Mouse (Mus musculus): ENCODE results near the gene Kdm7a. TPM values are rescaled to one million over a fixed set of nuclear protein-coding genes. Genes with fewer than 3 reads are reported as not detected.

Gene Kdm7a
- polyA plus RNA-seq, 1 experiment from 2014 or later = 3.9 TPM

GRCm38 (mm10) chr6:39146041-39146440, 60.5 kb downstream of the Kdm7a start:
- Histone ChIP-seq H3K4me1 (replicated peaks; ENCODE audit: insufficient read depth, low read length) (no peaks in the 10 kb centered on the region), H3K27ac (no peak overlapping the region), H3K4me2 (ENCODE audit: low read length) (no peak overlapping the region), H3K36me3 (ENCODE audit: insufficient read depth, low read length) (peaks cover 42% of the 10 kb centered on the region), H3K4me3 (replicated peaks; ENCODE audit: low read depth, low read length) (no peak overlapping the region), H3K9ac (ENCODE audit: low read depth, low read length) (no peak overlapping the region), H3K9me3 (replicated peaks; ENCODE audit: low read length) (no peaks in the 10 kb centered on the region), H3K27me3 (ENCODE audit: insufficient read depth, low read length) (no peaks in the 10 kb centered on the region)
- peak; percentile 67 for DNase-seq (ENCODE audit: low spot score)
- peak; percentile 69 for TF ChIP-seq CTCF (IDR thresholded peaks at IDR 0.05; ENCODE audit: low read depth)
- no peak for ATAC-seq (replicated peaks; ENCODE audit: low FRiP score, low read depth)
- WGBS = 41% methylated on average over 6 of the region's 6 CpGs

GRCm38 (mm10) chr6:39132556-39132955, 74.0 kb downstream of the Kdm7a start:
- H3K4me1 ChIP-seq (replicated peaks; ENCODE audit: insufficient read depth, low read length) = no peaks in the 10 kb centered on the region
- H3K9me3 ChIP-seq (replicated peaks; ENCODE audit: low read length) = no peaks in the 10 kb centered on the region
- 72% methylated on average over 5 of the region's 5 CpGs for WGBS
- no peak overlapping the region for H3K4me3 ChIP-seq (replicated peaks; ENCODE audit: low read depth, low read length)
- ATAC-seq (replicated peaks; ENCODE audit: low FRiP score, low read depth) (no peak), DNase-seq (ENCODE audit: low spot score) (no peak)
- peaks cover 15% of the 10 kb centered on the region; the same call in 1 of the 2 replicates for H3K36me3 ChIP-seq (ENCODE audit: insufficient read depth, low read length)
- no peaks in the 10 kb centered on the region for H3K27me3 ChIP-seq (ENCODE audit: insufficient read depth, low read length)
- H3K4me2 ChIP-seq (ENCODE audit: low read length) = no peak overlapping the region
- H3K9ac ChIP-seq (ENCODE audit: low read depth, low read length) = no peak overlapping the region
- no peak overlapping the region for H3K27ac ChIP-seq
- TF ChIP-seq CTCF (IDR thresholded peaks at IDR 0.05; ENCODE audit: low read depth) = no peak

- no peak for ATAC-seq (replicated peaks; ENCODE audit: low FRiP score, low read depth)
- Histone ChIP-seq H3K36me3 (ENCODE audit: insufficient read depth, low read length) (peaks cover 12% of the 10 kb centered on the region; the same call in 1 of the 2 replicates), H3K9me3 (replicated peaks; ENCODE audit: low read length) (no peaks in the 10 kb centered on the region), H3K27me3 (ENCODE audit: insufficient read depth, low read length) (no peaks in the 10 kb centered on the region), H3K4me3 (replicated peaks; ENCODE audit: low read depth, low read length) (no peak overlapping the region), H3K9ac (ENCODE audit: low read depth, low read length) (no peak overlapping the region), H3K27ac (no peak overlapping the region), H3K4me2 (ENCODE audit: low read length) (no peak overlapping the region), H3K4me1 (replicated peaks; ENCODE audit: insufficient read depth, low read length) (no peaks in the 10 kb centered on the region)
- 31% methylated on average over 4 of the region's 4 CpGs for WGBS
- DNase-seq (ENCODE audit: low spot score) = no peak
- TF ChIP-seq CTCF (IDR thresholded peaks at IDR 0.05; ENCODE audit: low read depth) = no peak
Observed at GRCm38 (mm10) chr6:39131480-39131879, 75.1 kb downstream of the Kdm7a start.

- no peak overlapping the region for H3K27ac ChIP-seq
- DNase-seq (ENCODE audit: low spot score) (no peak), ATAC-seq (replicated peaks; ENCODE audit: low FRiP score, low read depth) (no peak)
- H3K4me1 ChIP-seq (replicated peaks; ENCODE audit: insufficient read depth, low read length) = no peaks in the 10 kb centered on the region
- no peak overlapping the region for H3K9ac ChIP-seq (ENCODE audit: low read depth, low read length)
- no peaks in the 10 kb centered on the region for H3K27me3 ChIP-seq (ENCODE audit: insufficient read depth, low read length)
- no peak overlapping the region for H3K4me3 ChIP-seq (replicated peaks; ENCODE audit: low read depth, low read length)
- H3K4me2 ChIP-seq (ENCODE audit: low read length) = no peak overlapping the region
- H3K9me3 ChIP-seq (replicated peaks; ENCODE audit: low read length) = no peaks in the 10 kb centered on the region
- no peak for TF ChIP-seq CTCF (IDR thresholded peaks at IDR 0.05; ENCODE audit: low read depth)
- no peaks in the 10 kb centered on the region for H3K36me3 ChIP-seq (ENCODE audit: insufficient read depth, low read length)
Observed at GRCm38 (mm10) chr6:39124719-39125118, 81.9 kb downstream of the Kdm7a start.

- H3K4me1 ChIP-seq (replicated peaks; ENCODE audit: insufficient read depth, low read length) = 0 out of 2 replicates have a peak, but pooled peaks cover 6% of the 10 kb centered on the region
- no peak overlapping the region for H3K4me3 ChIP-seq (replicated peaks; ENCODE audit: low read depth, low read length)
- TF ChIP-seq CTCF (IDR thresholded peaks at IDR 0.05; ENCODE audit: low read depth) = no peak
- no peak overlapping the region for H3K9ac ChIP-seq (ENCODE audit: low read depth, low read length)
- DNase-seq (ENCODE audit: low spot score) (no peak), ATAC-seq (replicated peaks; ENCODE audit: low FRiP score, low read depth) (no peak)
- H3K36me3 ChIP-seq (ENCODE audit: insufficient read depth, low read length) = no peaks in the 10 kb centered on the region
- no peaks in the 10 kb centered on the region for H3K9me3 ChIP-seq (replicated peaks; ENCODE audit: low read length)
- 53% methylated on average over 3 of the region's 3 CpGs for WGBS
- no peaks in the 10 kb centered on the region for H3K27me3 ChIP-seq (ENCODE audit: insufficient read depth, low read length)
- no peak overlapping the region for H3K27ac ChIP-seq
- H3K4me2 ChIP-seq (ENCODE audit: low read length) = no peak overlapping the region
Observed at GRCm38 (mm10) chr6:39120685-39121084, 85.9 kb downstream of the Kdm7a start.

GRCm38 (mm10) chr6:39118456-39118881, 88.1 kb downstream of the Kdm7a start:
- peak overlapping the region; percentile 56 for H3K4me2 ChIP-seq (ENCODE audit: low read length)
- ATAC-seq (replicated peaks; ENCODE audit: low FRiP score, low read depth) (peak; percentile 58), DNase-seq (ENCODE audit: low spot score) (peak; percentile 50)
- WGBS = 8% methylated on average over 49 of the region's 49 CpGs
- peak overlapping the region; percentile 84 for H3K27ac ChIP-seq
- no peaks in the 10 kb centered on the region for H3K9me3 ChIP-seq (replicated peaks; ENCODE audit: low read length)
- H3K9ac ChIP-seq (ENCODE audit: low read depth, low read length) = peak overlapping the region; percentile 95
- H3K4me1 ChIP-seq (replicated peaks; ENCODE audit: insufficient read depth, low read length) = 0 out of 2 replicates have a peak, but pooled peaks cover 6% of the 10 kb centered on the region
- no peak for TF ChIP-seq CTCF (IDR thresholded peaks at IDR 0.05; ENCODE audit: low read depth)
- peak overlapping the region; percentile 87 for H3K4me3 ChIP-seq (replicated peaks; ENCODE audit: low read depth, low read length)
- H3K36me3 ChIP-seq (ENCODE audit: insufficient read depth, low read length) = no peaks in the 10 kb centered on the region
- no peaks in the 10 kb centered on the region for H3K27me3 ChIP-seq (ENCODE audit: insufficient read depth, low read length)
